In the genomic region with DNA sequence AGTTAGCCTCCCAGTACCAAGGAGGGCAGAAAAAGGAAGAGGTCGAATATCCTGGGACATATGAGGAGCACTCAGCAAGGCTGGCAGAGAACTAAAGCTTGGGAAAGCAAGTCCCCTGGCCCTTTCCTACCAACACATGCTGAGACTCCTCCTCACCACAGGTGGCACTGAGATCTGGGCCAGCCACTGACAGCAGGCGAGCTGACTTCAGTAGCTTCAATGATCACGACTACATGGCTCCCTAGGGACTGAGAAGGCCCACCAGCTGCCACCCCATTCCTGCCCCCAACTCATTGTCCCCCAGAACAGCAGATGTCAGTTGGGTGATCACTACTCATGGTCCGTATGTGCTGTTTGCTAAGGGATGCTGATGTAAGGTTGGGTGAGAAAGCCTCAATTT, we compare ENCODE assay signal across 22 mouse cellular contexts.
DNase-seq lines count a peak whose midpoint lies in the region; ATAC-seq and TF ChIP-seq lines count a peak whose summit lies in the region.
"Had no signal": no experiment of that assay in that cellular context is flagged by ENCODE, and none has a peak within 500 bp of the region (broad histone marks: within the 10 kb centered on the region; RNA-seq: fewer than 3 reads in every experiment).

No protein-coding gene starts in this region.

- DNase-seq in forebrain, postnatal 0 days: peak; percentile 12
- DNase-seq in forebrain, embryonic 14.5 days (ENCODE audit: low spot score): no peak
- peak; percentile 17 for DNase-seq in retina, embryonic 14.5 days (ENCODE audit: low spot score)
- DNase-seq in retina, postnatal 1 day: no peak
- peak; percentile 49 for DNase-seq in cerebellum, postnatal 36 days
- DNase-seq in gastrocnemius, adult 18-20 months (ENCODE audit: low spot score): no peak
- no peak for DNase-seq in hindbrain, embryonic 10.5 days (ENCODE audit: low spot score)
- no peak for DNase-seq in right cerebral cortex, postnatal 4 days
- DNase-seq: adrenal gland, postnatal 10 days; heart, postnatal 14 days; lung, adult 2 months; right cerebral cortex, adult 18-20 months; thymus, postnatal 4 days had no signal

- H3K36me3 ChIP-seq in forebrain, postnatal 0 days (ENCODE audit: insufficient read depth): no peaks in the 10 kb centered on the region
- no peaks in the 10 kb centered on the region for H3K36me3 ChIP-seq in forebrain, embryonic 14.5 days (ENCODE audit: control insufficient read depth, insufficient read depth, low read length)
- H3K36me3 ChIP-seq in hindbrain, embryonic 10.5 days: no peaks in the 10 kb centered on the region
- H3K36me3 ChIP-seq: forebrain, embryonic 10.5 days; heart, embryonic 12.5 days; hindbrain, embryonic 13.5 days; intestine, embryonic 15.5 days; liver, embryonic 12.5 days had no signal

- no peaks in the 10 kb centered on the region for H3K27me3 ChIP-seq in forebrain, postnatal 0 days (ENCODE audit: insufficient read depth, low read length)
- no peaks in the 10 kb centered on the region for H3K27me3 ChIP-seq in forebrain, embryonic 14.5 days (replicated peaks; ENCODE audit: control insufficient read depth, insufficient read depth, low read length)
- no peaks in the 10 kb centered on the region for H3K27me3 ChIP-seq in hindbrain, embryonic 10.5 days (ENCODE audit: insufficient read depth, poor library complexity, severe bottlenecking)
- H3K27me3 ChIP-seq: heart, embryonic 12.5 days; hindbrain, embryonic 13.5 days; intestine, embryonic 15.5 days; liver, embryonic 12.5 days had no signal

- peak; percentile 64; the same call in 1 of the 2 replicates for ATAC-seq in forebrain, postnatal 0 days
- no peak for ATAC-seq in forebrain, embryonic 14.5 days
- ATAC-seq: CD4-positive, CD25-positive, alpha-beta regulatory T cell, adult 4 months; intestine, embryonic 15.5 days; liver, embryonic 12.5 days; Patski had no signal

- H3K9me3 ChIP-seq in forebrain, postnatal 0 days (ENCODE audit: low read length): no peaks in the 10 kb centered on the region
- no peaks in the 10 kb centered on the region for H3K9me3 ChIP-seq in forebrain, embryonic 14.5 days (replicated peaks; ENCODE audit: control insufficient read depth, low read length)
- no peaks in the 10 kb centered on the region for H3K9me3 ChIP-seq in hindbrain, embryonic 10.5 days
- H3K9me3 ChIP-seq: forebrain, embryonic 10.5 days; heart, embryonic 12.5 days; hindbrain, embryonic 13.5 days; intestine, embryonic 15.5 days; liver, embryonic 12.5 days had no signal

- WGBS in forebrain, postnatal 0 days: 60% methylated on average over 4 of the region's 4 CpGs
- WGBS in forebrain, embryonic 14.5 days: 55% methylated on average over 4 of the region's 4 CpGs
- WGBS in hindbrain, embryonic 10.5 days: 35% methylated on average over 4 of the region's 4 CpGs

- H3K27ac ChIP-seq in forebrain, postnatal 0 days (ENCODE audit: low read depth, low read length): no peak overlapping the region
- no peak overlapping the region for H3K27ac ChIP-seq in forebrain, embryonic 14.5 days (ENCODE audit: low read depth, low read length)
- H3K27ac ChIP-seq in hindbrain, embryonic 10.5 days: no peak overlapping the region
- H3K27ac ChIP-seq: forebrain, embryonic 10.5 days; hindbrain, embryonic 13.5 days; intestine, embryonic 15.5 days; kidney, postnatal 0 days; left cerebral cortex, adult 2 months; liver, embryonic 12.5 days had no signal

- TF ChIP-seq CTCF in forebrain, postnatal 0 days (IDR thresholded peaks at IDR 0.05; ENCODE audit: low read depth): no peak

- no peak overlapping the region for H3K4me3 ChIP-seq in forebrain, postnatal 0 days (ENCODE audit: low read depth, low read length)
- no peak overlapping the region for H3K4me3 ChIP-seq in forebrain, embryonic 14.5 days (ENCODE audit: low read depth, low read length)
- no peak overlapping the region for H3K4me3 ChIP-seq in hindbrain, embryonic 10.5 days
- H3K4me3 ChIP-seq: forebrain, embryonic 10.5 days; heart, embryonic 12.5 days; hindbrain, embryonic 13.5 days; intestine, embryonic 15.5 days; left cerebral cortex, adult 2 months; liver, embryonic 12.5 days had no signal

- no peak overlapping the region for H3K4me2 ChIP-seq in forebrain, postnatal 0 days (ENCODE audit: low read depth)
- no peak overlapping the region for H3K4me2 ChIP-seq in forebrain, embryonic 14.5 days (ENCODE audit: low read length)
- H3K4me2 ChIP-seq: heart, embryonic 12.5 days; hindbrain, embryonic 13.5 days; intestine, embryonic 15.5 days; liver, embryonic 12.5 days had no signal

- H3K9ac ChIP-seq in forebrain, postnatal 0 days: no peak overlapping the region
- no peak overlapping the region for H3K9ac ChIP-seq in forebrain, embryonic 14.5 days (ENCODE audit: low read length)
- H3K9ac ChIP-seq: heart, embryonic 12.5 days; hindbrain, embryonic 13.5 days; intestine, embryonic 15.5 days; liver, embryonic 12.5 days had no signal

- H3K4me1 ChIP-seq in forebrain, postnatal 0 days (ENCODE audit: insufficient read depth): no peaks in the 10 kb centered on the region
- H3K4me1 ChIP-seq in forebrain, embryonic 14.5 days (ENCODE audit: control insufficient read depth, insufficient read depth, low read length): no peaks in the 10 kb centered on the region
- 0 out of 2 replicates have a peak, but pooled peaks cover 7% of the 10 kb centered on the region for H3K4me1 ChIP-seq in hindbrain, embryonic 10.5 days (replicated peaks)
- H3K4me1 ChIP-seq: forebrain, embryonic 10.5 days; heart, embryonic 12.5 days; hindbrain, embryonic 13.5 days; intestine, embryonic 15.5 days; liver, embryonic 12.5 days had no signal

Comparison
In these comparisons a context has a peak if more than half of its experiments do, and no peak if none do; other contexts are left out.
1. DNase-seq: peak in forebrain, postnatal 0 days (single experiment), retina, embryonic 14.5 days (single experiment) and cerebellum, postnatal 36 days (2 of 2); none in forebrain, embryonic 14.5 days (single experiment), retina, postnatal 1 day (single experiment), gastrocnemius, adult 18-20 months (single experiment), hindbrain, embryonic 10.5 days (single experiment) and right cerebral cortex, postnatal 4 days (single experiment).